Mouse (Mus musculus) C2C12 (cell line): ENCODE measurements around the gene Efna5.

ENCODE experiments used
- CTCF ChIP-seq: IDR thresholded peaks from one replicate; pipeline ENCODE4 v1.5.1; 2011; ENCODE audit not compliant: control insufficient read depth, insufficient read depth, insufficient read length
- MAX ChIP-seq: IDR thresholded peaks from one replicate; pipeline ENCODE4 v1.6.1; 2011; ENCODE audit warnings: mild to moderate bottlenecking, control low read depth
- MYOD1 ChIP-seq: IDR thresholded peaks from one replicate; pipeline ENCODE4 v1.6.1; 2011; ENCODE audit warnings: low read depth; ENCODE audit not compliant: control insufficient read depth, insufficient read length

- TF ChIP-seq MAX (no peak), CTCF (no peak), MYOD1 (no peak)
Observed at GRCm38 (mm10) chr17:62661801-62662200, 219.3 kb downstream of the Efna5 start.
